8 mouse cellular contexts compared by ENCODE assay signal in genomic region chr1:153308179-153308914, GRCm38 (mm10). TPM values are rescaled to one million over a fixed set of nuclear protein-coding genes. Genes with fewer than 3 reads are reported as not detected.
DNase-seq lines count a peak whose midpoint lies in the region; ATAC-seq and TF ChIP-seq lines count a peak whose summit lies in the region.

No protein-coding gene starts in this region.

- peak; percentile 35 to 41 for DNase-seq in B cell, adult 2 months
- DNase-seq in ZHBTc4 (ENCODE audit: low read depth, low spot score), result peak; percentile 62
- DNase-seq in forebrain, postnatal 0 days, result peak; percentile 86
- peak; percentile 43 to 72 for DNase-seq in left cerebral cortex, adult 9 months (ENCODE audit: low spot score in 2 of 2)
- no peak for DNase-seq in c-Kit-positive CD71-positive TER-119-positive erythroid progenitor cells, embryonic 14.5 days (ENCODE audit: low spot score)
- DNase-seq in spleen, adult 18-20 months, result no peak

- H3K4me3 ChIP-seq in forebrain, postnatal 0 days (ENCODE audit: low read depth, low read length), result no peak overlapping the region
- no peak overlapping the region for H3K4me3 ChIP-seq in hindbrain, embryonic 13.5 days
- no peak overlapping the region for H3K4me3 ChIP-seq in neural tube, embryonic 14.5 days (ENCODE audit: low read depth, low read length)

- peak; percentile 91 for ATAC-seq in forebrain, postnatal 0 days
- 0 out of 2 replicates have a peak, but pooled peaks have one; percentile 7 for ATAC-seq in hindbrain, embryonic 13.5 days (ENCODE audit: low FRiP score)
- ATAC-seq in neural tube, embryonic 14.5 days (ENCODE audit: low read depth), result no peak

- no peak overlapping the region for H3K9ac ChIP-seq in forebrain, postnatal 0 days
- H3K9ac ChIP-seq in hindbrain, embryonic 13.5 days, result no peak overlapping the region
- H3K9ac ChIP-seq in neural tube, embryonic 14.5 days (replicated peaks; ENCODE audit: low read depth, low read length), result no peak overlapping the region

- H3K27ac ChIP-seq in forebrain, postnatal 0 days (ENCODE audit: low read depth, low read length), result peak overlapping the region; percentile 69
- H3K27ac ChIP-seq in hindbrain, embryonic 13.5 days, result peak overlapping the region; percentile 66
- peak overlapping the region; percentile 52 for H3K27ac ChIP-seq in neural tube, embryonic 14.5 days (ENCODE audit: low read depth, low read length)

- 30% methylated on average over 9 of the region's 9 CpGs for WGBS in forebrain, postnatal 0 days
- 77% methylated on average over 9 of the region's 9 CpGs for WGBS in hindbrain, embryonic 13.5 days
- 64% methylated on average over 9 of the region's 9 CpGs for WGBS in neural tube, embryonic 14.5 days

- H3K9me3 ChIP-seq in forebrain, postnatal 0 days (ENCODE audit: low read length), result no peaks in the 10 kb centered on the region
- no peaks in the 10 kb centered on the region for H3K9me3 ChIP-seq in hindbrain, embryonic 13.5 days
- no peaks in the 10 kb centered on the region for H3K9me3 ChIP-seq in neural tube, embryonic 14.5 days (ENCODE audit: control insufficient read depth, low read length)

- no peaks in the 10 kb centered on the region; the same call in 1 of the 2 replicates for H3K36me3 ChIP-seq in forebrain, postnatal 0 days (ENCODE audit: insufficient read depth)
- no peaks in the 10 kb centered on the region for H3K36me3 ChIP-seq in hindbrain, embryonic 13.5 days
- H3K36me3 ChIP-seq in neural tube, embryonic 14.5 days (ENCODE audit: control insufficient read depth, insufficient read depth, low read length), result no peaks in the 10 kb centered on the region

- TF ChIP-seq CTCF in forebrain, postnatal 0 days (IDR thresholded peaks at IDR 0.05; ENCODE audit: low read depth), result no peak

- H3K4me2 ChIP-seq in forebrain, postnatal 0 days (ENCODE audit: low read depth), result peak overlapping the region; percentile 26
- peak overlapping the region; percentile 0; the same call in 1 of the 2 replicates for H3K4me2 ChIP-seq in hindbrain, embryonic 13.5 days
- no peak overlapping the region; the same call in 1 of the 2 replicates for H3K4me2 ChIP-seq in neural tube, embryonic 14.5 days (ENCODE audit: low read depth, low read length)

- H3K27me3 ChIP-seq in forebrain, postnatal 0 days (ENCODE audit: insufficient read depth, low read length), result no peaks in the 10 kb centered on the region
- no peaks in the 10 kb centered on the region for H3K27me3 ChIP-seq in hindbrain, embryonic 13.5 days
- no peaks in the 10 kb centered on the region for H3K27me3 ChIP-seq in neural tube, embryonic 14.5 days (ENCODE audit: control insufficient read depth, insufficient read depth, low read length)

- peaks cover 24% of the 10 kb centered on the region for H3K4me1 ChIP-seq in forebrain, postnatal 0 days (ENCODE audit: insufficient read depth)
- H3K4me1 ChIP-seq in hindbrain, embryonic 13.5 days (replicated peaks), result peaks cover 24% of the 10 kb centered on the region
- H3K4me1 ChIP-seq in neural tube, embryonic 14.5 days (ENCODE audit: control insufficient read depth, insufficient read depth, low read length), result peaks cover 6% of the 10 kb centered on the region; the same call in 1 of the 2 replicates

RNA-seq across cellular contexts. Expression of gene Lamc1, which starts 24.2 kb away (rescaled TPM):
- total RNA-seq in forebrain, postnatal 0 days (2014; rRNA removed), result 25.2 and 42.4 TPM in 2 replicates
- polyA plus RNA-seq in forebrain, postnatal 0 days (2015; fragmentation: Nextera tagmentation; extraction: Ambion mirVana), result 9.7 and 9.8 TPM in 2 replicates
- 18.6 and 20.2 TPM in 2 replicates for polyA plus RNA-seq in hindbrain, embryonic 13.5 days (2015; fragmentation: Nextera tagmentation; extraction: Ambion mirVana)
- polyA plus RNA-seq in neural tube, embryonic 14.5 days (2014; fragmentation: Nextera tagmentation; extraction: Ambion mirVana), result 17.2 and 39.2 TPM in 2 replicates

Comparison
In these comparisons a context has a peak if more than half of its experiments do, and no peak if none do; other contexts are left out.
1. DNase-seq: peak in B cell, adult 2 months (2 of 2), ZHBTc4 (single experiment), forebrain, postnatal 0 days (single experiment) and left cerebral cortex, adult 9 months (2 of 2); none in c-Kit-positive CD71-positive TER-119-positive erythroid progenitor cells, embryonic 14.5 days (single experiment) and spleen, adult 18-20 months (0 of 2).
2. Peak in every context shown above with its lines, with median percentiles within 50 percentile points of each other: H3K27ac ChIP-seq.